ENCODE assay signal across 9 mouse cellular contexts in the genomic region with DNA sequence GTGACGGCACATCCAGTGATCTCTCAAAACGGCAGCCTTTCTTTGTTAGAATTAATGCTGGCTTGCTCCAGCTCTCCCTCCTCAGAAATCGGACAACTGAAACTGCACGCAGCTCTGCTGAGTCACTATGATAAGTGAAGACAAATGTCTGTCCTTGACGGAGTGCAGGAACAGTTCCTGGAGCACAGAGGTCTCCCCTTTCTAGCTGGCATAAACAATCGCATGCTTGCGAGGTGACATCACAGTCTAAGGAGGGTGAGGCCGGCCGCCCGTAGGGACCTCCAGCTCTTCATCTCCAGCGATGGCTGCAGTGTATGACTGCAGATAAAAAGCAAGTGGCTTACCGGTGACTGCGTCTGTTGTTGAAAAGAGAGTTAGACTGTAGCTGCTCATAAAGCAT. TPM values are rescaled to one million over a fixed set of nuclear protein-coding genes. Genes with fewer than 3 reads are reported as not detected.
DNase-seq lines count a peak whose midpoint lies in the region; ATAC-seq and TF ChIP-seq lines count a peak whose summit lies in the region.
"Had no signal": no experiment of that assay in that cellular context is flagged by ENCODE, and none has a peak within 500 bp of the region (broad histone marks: within the 10 kb centered on the region; RNA-seq: fewer than 3 reads in every experiment).

No protein-coding gene starts in this region.

- no peak overlapping the region for H3K4me3 ChIP-seq in kidney, adult 2 months (ENCODE audit: insufficient read depth, low read depth, low read length)
- H3K4me3 ChIP-seq in kidney, embryonic 16.5 days (ENCODE audit: low read length), result no peak overlapping the region
- no peak overlapping the region for H3K4me3 ChIP-seq in embryonic facial prominence, embryonic 10.5 days
- H3K4me3 ChIP-seq in lung, embryonic 16.5 days (ENCODE audit: low read length), result no peak overlapping the region
- H3K4me3 ChIP-seq: limb, embryonic 13.5 days had no signal

- no peak overlapping the region for H3K4me2 ChIP-seq in kidney, embryonic 16.5 days (replicated peaks; ENCODE audit: low read depth, low read length)
- H3K4me2 ChIP-seq in lung, embryonic 16.5 days (ENCODE audit: low read depth, low read length), result no peak overlapping the region
- H3K4me2 ChIP-seq: limb, embryonic 13.5 days had no signal

- 62% methylated on average over 13 of the region's 13 CpGs for WGBS in kidney, adult 2 months
- WGBS in kidney, embryonic 16.5 days, result 59% methylated on average over 13 of the region's 13 CpGs
- 73% methylated on average over 13 of the region's 13 CpGs for WGBS in embryonic facial prominence, embryonic 10.5 days
- WGBS in lung, embryonic 16.5 days, result 32% methylated on average over 13 of the region's 13 CpGs

- H3K27ac ChIP-seq in kidney, adult 2 months (ENCODE audit: insufficient read depth, low read depth, low read length), result 0 out of 2 replicates have a peak overlapping the region, but pooled peaks have one; percentile 29
- H3K27ac ChIP-seq in kidney, embryonic 16.5 days (ENCODE audit: low read length), result no peak overlapping the region
- H3K27ac ChIP-seq in embryonic facial prominence, embryonic 10.5 days (replicated peaks), result peak overlapping the region; percentile 51; the same call in 1 of the 2 replicates
- H3K27ac ChIP-seq in lung, embryonic 16.5 days (ENCODE audit: low read length), result peak overlapping the region; percentile 19; the same call in 1 of the 2 replicates
- H3K27ac ChIP-seq: limb, embryonic 13.5 days had no signal

- no peaks in the 10 kb centered on the region for H3K27me3 ChIP-seq in kidney, adult 2 months (replicated peaks; ENCODE audit: control insufficient read depth, insufficient read depth, low read length)
- H3K27me3 ChIP-seq in kidney, embryonic 16.5 days (ENCODE audit: insufficient read depth, low read length), result no peaks in the 10 kb centered on the region
- H3K27me3 ChIP-seq in embryonic facial prominence, embryonic 10.5 days (replicated peaks; ENCODE audit: low read depth, poor library complexity, severe bottlenecking), result no peaks in the 10 kb centered on the region
- H3K27me3 ChIP-seq in lung, embryonic 16.5 days (ENCODE audit: control insufficient read depth, insufficient read depth, low read depth, low read length), result no peaks in the 10 kb centered on the region
- H3K27me3 ChIP-seq: limb, embryonic 13.5 days had no signal

- intact Hi-C loops in heart, postnatal 14 days (cut with DNase I), result no loop called here

- no peak for TF ChIP-seq POLR2A in kidney, adult 2 months (IDR thresholded peaks at IDR 0.05; ENCODE audit: low read depth, low read length)

- H3K9ac ChIP-seq in kidney, embryonic 16.5 days (replicated peaks; ENCODE audit: low read length), result no peak overlapping the region
- no peak overlapping the region for H3K9ac ChIP-seq in lung, embryonic 16.5 days (ENCODE audit: low read length)
- H3K9ac ChIP-seq: limb, embryonic 13.5 days had no signal

- H3K9me3 ChIP-seq in kidney, embryonic 16.5 days (ENCODE audit: low read length), result no peaks in the 10 kb centered on the region
- H3K9me3 ChIP-seq in embryonic facial prominence, embryonic 10.5 days, result no peaks in the 10 kb centered on the region
- no peaks in the 10 kb centered on the region for H3K9me3 ChIP-seq in lung, embryonic 16.5 days (ENCODE audit: control insufficient read depth, low read length)
- H3K9me3 ChIP-seq: limb, embryonic 13.5 days had no signal

- peaks cover 6% of the 10 kb centered on the region for H3K36me3 ChIP-seq in kidney, adult 2 months (ENCODE audit: control insufficient read depth, insufficient read depth, low read length)
- H3K36me3 ChIP-seq in kidney, embryonic 16.5 days (ENCODE audit: insufficient read depth, low read length), result peaks cover 79% of the 10 kb centered on the region
- H3K36me3 ChIP-seq in embryonic facial prominence, embryonic 10.5 days (replicated peaks), result peaks cover 100% of the 10 kb centered on the region
- peaks cover 44% of the 10 kb centered on the region for H3K36me3 ChIP-seq in lung, embryonic 16.5 days (ENCODE audit: control insufficient read depth, insufficient read depth, low read length)

- TF ChIP-seq CTCF in kidney, adult 2 months (conservative IDR thresholded peaks at IDR 0.05; ENCODE audit: insufficient read depth, insufficient read length, low read depth, low read length), result no peak

- peak; percentile 56 for DNase-seq in kidney, adult 2 months
- peak; percentile 50 for DNase-seq in embryonic facial prominence, embryonic 10.5 days (ENCODE audit: low spot score)
- peak; percentile 69 to 74 for DNase-seq in heart, postnatal 14 days
- DNase-seq in yolk sac, embryonic 10.5 days (ENCODE audit: low spot score), result peak; percentile 63
- no peak for DNase-seq in cerebellum, adult 9-10 months
- DNase-seq in left cerebral cortex, adult 8-10 months (ENCODE audit: low spot score in 2 of 2), result no peak

- ATAC-seq in kidney, embryonic 16.5 days (ENCODE audit: low FRiP score, low TSS enrichment), result no peak
- peak; percentile 73 for ATAC-seq in lung, embryonic 16.5 days (ENCODE audit: low read depth)

- H3K4me1 ChIP-seq in kidney, adult 2 months (ENCODE audit: control insufficient read depth, insufficient read depth, low read length), result no peaks in the 10 kb centered on the region
- peaks cover 5% of the 10 kb centered on the region; the same call in 1 of the 2 replicates for H3K4me1 ChIP-seq in kidney, embryonic 16.5 days (ENCODE audit: insufficient read depth, low read length)
- H3K4me1 ChIP-seq in embryonic facial prominence, embryonic 10.5 days, result peaks cover 4% of the 10 kb centered on the region; the same call in 1 of the 2 replicates
- peaks cover 11% of the 10 kb centered on the region for H3K4me1 ChIP-seq in lung, embryonic 16.5 days (replicated peaks; ENCODE audit: control insufficient read depth, insufficient read depth, low read length)
- H3K4me1 ChIP-seq: limb, embryonic 13.5 days had no signal

RNA-seq across cellular contexts. Expression of gene Gemin6, which starts 31.0 kb away (rescaled TPM):
- 2.5 and 2.9 TPM in 2 replicates for polyA plus RNA-seq in kidney, adult 2 months (2012; rRNA removed)
- 40.9 and 45.1 TPM in 2 replicates for polyA plus RNA-seq in kidney, embryonic 16.5 days (2015; fragmentation: Nextera tagmentation; extraction: Ambion mirVana)
- 56.2 and 59.7 TPM in 2 replicates for polyA plus RNA-seq in embryonic facial prominence, embryonic 10.5 days (2016; fragmentation: Nextera tagmentation; extraction: Ambion mirVana)
- 1 to 10 TPM; 3.1 to 3.3 TPM for total RNA-seq in heart, postnatal 14 days (2021)
- polyA plus RNA-seq in lung, embryonic 16.5 days (2015; fragmentation: Nextera tagmentation; extraction: Ambion mirVana), result 37.0 and 38.5 TPM in 2 replicates
- total RNA-seq in left cerebral cortex, adult 8-10 months (2022), result 1 to 10 TPM; 4.9 to 8.9 (median 7.4) TPM

RNA-seq across cellular contexts. Expression of gene Morn2, which starts 34.8 kb away (rescaled TPM):
- polyA plus RNA-seq in kidney, adult 2 months (2012; rRNA removed), result 25.2 and 36.5 TPM in 2 replicates
- 38.9 and 39.7 TPM in 2 replicates for polyA plus RNA-seq in kidney, embryonic 16.5 days (2015; fragmentation: Nextera tagmentation; extraction: Ambion mirVana)
- polyA plus RNA-seq in embryonic facial prominence, embryonic 10.5 days (2016; fragmentation: Nextera tagmentation; extraction: Ambion mirVana), result 24.3 and 26.0 TPM in 2 replicates
- 10 to 100 TPM; 10.0 to 12.5 TPM for total RNA-seq in heart, postnatal 14 days (2021)
- polyA plus RNA-seq in lung, embryonic 16.5 days (2015; fragmentation: Nextera tagmentation; extraction: Ambion mirVana), result 35.8 and 37.9 TPM in 2 replicates
- total RNA-seq in left cerebral cortex, adult 8-10 months (2022), result 10 to 100 TPM; 16.1 to 19.2 (median 18.1) TPM

RNA-seq across cellular contexts. Expression of gene Dhx57, which starts 35.1 kb away (rescaled TPM):
- polyA plus RNA-seq in kidney, adult 2 months (2012; rRNA removed), result 6.0 and 6.4 TPM in 2 replicates
- polyA plus RNA-seq in kidney, embryonic 16.5 days (2015; fragmentation: Nextera tagmentation; extraction: Ambion mirVana), result 15.4 and 15.9 TPM in 2 replicates
- 17.8 and 19.5 TPM in 2 replicates for polyA plus RNA-seq in embryonic facial prominence, embryonic 10.5 days (2016; fragmentation: Nextera tagmentation; extraction: Ambion mirVana)
- 1 to 10 TPM; 8.2 to 9.7 TPM for total RNA-seq in heart, postnatal 14 days (2021)
- 14.5 and 15.2 TPM in 2 replicates for polyA plus RNA-seq in lung, embryonic 16.5 days (2015; fragmentation: Nextera tagmentation; extraction: Ambion mirVana)
- total RNA-seq in left cerebral cortex, adult 8-10 months (2022), result 10 to 100 TPM; 34.5 to 42.6 (median 41.6) TPM

RNA-seq across cellular contexts. Expression of gene Ttc39d, which starts 47.9 kb away (rescaled TPM):
- 0.04 and 0.05 TPM in 2 replicates for polyA plus RNA-seq in kidney, adult 2 months (2012; rRNA removed)
- not detected in 2 replicates for polyA plus RNA-seq in kidney, embryonic 16.5 days (2015; fragmentation: Nextera tagmentation; extraction: Ambion mirVana)
- 0.14 and 0.15 TPM in 2 replicates for polyA plus RNA-seq in embryonic facial prominence, embryonic 10.5 days (2016; fragmentation: Nextera tagmentation; extraction: Ambion mirVana)
- total RNA-seq in heart, postnatal 14 days (2021), result under 1 TPM in 1 of 2 experiments, not detected in 1; 0.07 TPM
- polyA plus RNA-seq in lung, embryonic 16.5 days (2015; fragmentation: Nextera tagmentation; extraction: Ambion mirVana), result 0.24 TPM in 2 replicates
- total RNA-seq in left cerebral cortex, adult 8-10 months (2022), result under 1 TPM; 0.20 to 0.53 (median 0.28) TPM

RNA-seq across cellular contexts. Expression of gene Srsf7, which starts 48.1 kb away (rescaled TPM):
- 26.5 and 34.3 TPM in 2 replicates for polyA plus RNA-seq in kidney, adult 2 months (2012; rRNA removed)
- 618 and 645 TPM in 2 replicates for polyA plus RNA-seq in kidney, embryonic 16.5 days (2015; fragmentation: Nextera tagmentation; extraction: Ambion mirVana)
- 888 and 890 TPM in 2 replicates for polyA plus RNA-seq in embryonic facial prominence, embryonic 10.5 days (2016; fragmentation: Nextera tagmentation; extraction: Ambion mirVana)
- total RNA-seq in heart, postnatal 14 days (2021), result 10 to 100 TPM; 42.8 to 51.6 TPM
- 552 and 582 TPM in 2 replicates for polyA plus RNA-seq in lung, embryonic 16.5 days (2015; fragmentation: Nextera tagmentation; extraction: Ambion mirVana)
- total RNA-seq in left cerebral cortex, adult 8-10 months (2022), result 100 to 1,000 TPM in 1 of 4 experiments, 10 to 100 TPM in 3; 93.1 to 111 (median 97.5) TPM

Comparison
In these comparisons a context has a peak if more than half of its experiments do, and no peak if none do; other contexts are left out.
1. DNase-seq: peak in kidney, adult 2 months (single experiment), embryonic facial prominence, embryonic 10.5 days (single experiment), heart, postnatal 14 days (2 of 2) and yolk sac, embryonic 10.5 days (single experiment); none in cerebellum, adult 9-10 months (single experiment) and left cerebral cortex, adult 8-10 months (0 of 2).